Comparison of ENCODE assay signal across 9 mouse cellular contexts in genomic region chr6:126163181-126163621, GRCm38 (mm10). TPM values are rescaled to one million over a fixed set of nuclear protein-coding genes. Genes with fewer than 3 reads are reported as not detected.
DNase-seq lines count a peak whose midpoint lies in the region; ATAC-seq lines count a peak whose summit lies in the region.
"Had no signal": no experiment of that assay in that cellular context is flagged by ENCODE, and none has a peak within 500 bp of the region (broad histone marks: within the 10 kb centered on the region; RNA-seq: fewer than 3 reads in every experiment).

No protein-coding gene starts in this region.

- DNase-seq in urinary bladder, adult 2 months (ENCODE audit: low spot score): peak; percentile 34
- no peak for DNase-seq in urinary bladder, postnatal 10 days (ENCODE audit: low spot score)
- DNase-seq in heart, postnatal 25 days (ENCODE audit: low spot score): peak; percentile 43
- DNase-seq in kidney, postnatal 4 days: peak; percentile 73 to 84
- DNase-seq in lung, postnatal 14 days: peak; percentile 45

- peak overlapping the region; percentile 68 for H3K4me2 ChIP-seq in forebrain, embryonic 12.5 days
- peak overlapping the region; percentile 87 for H3K4me2 ChIP-seq in stomach, embryonic 14.5 days (replicated peaks; ENCODE audit: low read depth, low read length)

- peak overlapping the region; percentile 36 for H3K4me3 ChIP-seq in forebrain, embryonic 12.5 days (replicated peaks)
- peak overlapping the region; percentile 53 for H3K4me3 ChIP-seq in stomach, embryonic 14.5 days (ENCODE audit: low read depth, low read length)

- H3K4me1 ChIP-seq in forebrain, embryonic 12.5 days: peaks cover 54% of the 10 kb centered on the region
- peaks cover 17% of the 10 kb centered on the region for H3K4me1 ChIP-seq in stomach, embryonic 14.5 days (ENCODE audit: control insufficient read depth, insufficient read depth, low read length)

- under 1% methylated on average over 25 of the region's 25 CpGs for WGBS in forebrain, embryonic 12.5 days
- under 1% methylated on average over 25 of the region's 25 CpGs for WGBS in stomach, embryonic 14.5 days

- H3K27me3 ChIP-seq in forebrain, embryonic 12.5 days: peaks cover 79% of the 10 kb centered on the region
- no peaks in the 10 kb centered on the region for H3K27me3 ChIP-seq in stomach, embryonic 14.5 days (ENCODE audit: control insufficient read depth, insufficient read depth, low read length)
- H3K27me3 ChIP-seq: Patski had no signal

- H3K27ac ChIP-seq in forebrain, embryonic 12.5 days: no peak overlapping the region
- H3K27ac ChIP-seq in stomach, embryonic 14.5 days (ENCODE audit: low read length): no peak overlapping the region

- H3K9me3 ChIP-seq in forebrain, embryonic 12.5 days: peaks cover 6% of the 10 kb centered on the region; the same call in 1 of the 2 replicates
- no peaks in the 10 kb centered on the region for H3K9me3 ChIP-seq in stomach, embryonic 14.5 days (ENCODE audit: control insufficient read depth, low read depth, low read length)

- ATAC-seq in forebrain, embryonic 12.5 days (ENCODE audit: low FRiP score): peak; percentile 40
- ATAC-seq in stomach, embryonic 14.5 days (ENCODE audit: insufficient number of reproducible peaks, insufficient read depth, low FRiP score, low read depth): peak; percentile 38
- no peak for ATAC-seq in monocyte, adult 5-6 weeks (replicated peaks; ENCODE audit: insufficient number of reproducible peaks, low FRiP score, low TSS enrichment, poor library complexity, severe bottlenecking)
- ATAC-seq: Patski had no signal

- intact Hi-C loops in heart, postnatal 25 days (cut with DNase I): loop anchor here (5.0 kb wide), 2 partner anchors 66 to 151 kb away; no protein-coding TSS in a partner anchor

- no peaks in the 10 kb centered on the region for H3K36me3 ChIP-seq in forebrain, embryonic 12.5 days (replicated peaks)
- H3K36me3 ChIP-seq in stomach, embryonic 14.5 days (ENCODE audit: control insufficient read depth, insufficient read depth, low read length): no peaks in the 10 kb centered on the region

- H3K9ac ChIP-seq in forebrain, embryonic 12.5 days: peak overlapping the region; percentile 38; the same call in 1 of the 2 replicates
- H3K9ac ChIP-seq in stomach, embryonic 14.5 days (replicated peaks; ENCODE audit: low read depth, low read length): peak overlapping the region; percentile 37

RNA-seq across cellular contexts. Expression of gene Ntf3, which starts 3.5 kb away (rescaled TPM):
- polyA plus RNA-seq in urinary bladder, adult 2 months (2012; rRNA removed): 19.7 and 20.6 TPM in 2 replicates
- polyA plus RNA-seq in forebrain, embryonic 12.5 days (2016; fragmentation: Nextera tagmentation; extraction: Ambion mirVana): 2.8 and 3.2 TPM in 2 replicates
- 1 to 10 TPM; 2.8 to 5.2 TPM for total RNA-seq in heart, postnatal 25 days (2021)
- 13.8 and 15.8 TPM in 2 replicates for polyA plus RNA-seq in stomach, embryonic 14.5 days (2014; fragmentation: Nextera tagmentation; extraction: Ambion mirVana)
- not detected in 3 replicates for total RNA-seq in monocyte, adult 5-6 weeks (2017)
- polyA plus RNA-seq: Patski had no signal
